Mouse (Mus musculus): ENCODE measurements around the gene Bhmt2.

The Bhmt2 gene

DNA sequence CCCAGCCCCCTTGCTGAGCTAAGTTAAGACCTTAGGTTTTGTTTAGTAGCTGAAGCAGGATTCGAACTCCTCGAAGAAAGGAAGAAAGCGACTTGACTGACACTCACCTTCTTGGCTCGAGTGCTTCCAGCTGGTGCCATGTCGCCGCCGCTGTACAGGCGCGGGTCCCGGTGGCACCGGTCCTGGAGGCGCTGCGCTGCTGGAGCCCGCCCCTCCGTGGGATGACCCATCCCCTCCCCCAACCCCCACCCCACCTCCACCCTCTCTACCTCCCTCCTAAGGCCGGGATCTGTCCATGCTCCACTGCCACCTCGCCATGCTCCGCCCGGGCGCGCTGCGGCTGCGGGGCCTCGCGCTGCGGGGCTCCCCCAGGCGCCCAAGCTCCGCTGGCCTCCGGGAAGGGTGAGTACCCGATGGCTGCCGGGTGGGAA lies at the start of gene Bhmt2, which contains the start of gene Dmgdh:
Gene Bhmt2 (minus strand): TSS at position 172 of the 431 bp plus-strand sequence.
Gene Dmgdh (plus strand): TSS at position 303 of the 431 bp plus-strand sequence.
- DNase-seq = peak; percentile 59

DNA sequence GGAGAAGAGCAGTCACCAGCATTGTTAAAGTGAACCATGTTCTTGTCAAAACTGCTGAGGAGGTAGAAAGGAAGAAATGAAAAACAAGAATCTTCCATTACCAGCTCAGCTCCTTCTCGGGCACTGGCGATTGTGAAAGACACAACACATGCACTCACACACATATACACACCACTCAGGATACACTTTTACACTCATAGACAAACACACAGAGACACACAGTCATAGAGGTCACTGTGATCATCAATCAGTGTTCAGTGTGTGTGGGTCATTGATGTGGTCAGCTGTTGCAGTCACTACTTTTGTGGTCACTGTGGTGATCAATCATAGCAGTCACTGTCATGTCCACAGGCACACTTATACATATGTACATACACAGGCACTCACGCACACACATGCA lies 49.4 kb upstream of the Bhmt2 start:
- no peak for DNase-seq

DNA sequence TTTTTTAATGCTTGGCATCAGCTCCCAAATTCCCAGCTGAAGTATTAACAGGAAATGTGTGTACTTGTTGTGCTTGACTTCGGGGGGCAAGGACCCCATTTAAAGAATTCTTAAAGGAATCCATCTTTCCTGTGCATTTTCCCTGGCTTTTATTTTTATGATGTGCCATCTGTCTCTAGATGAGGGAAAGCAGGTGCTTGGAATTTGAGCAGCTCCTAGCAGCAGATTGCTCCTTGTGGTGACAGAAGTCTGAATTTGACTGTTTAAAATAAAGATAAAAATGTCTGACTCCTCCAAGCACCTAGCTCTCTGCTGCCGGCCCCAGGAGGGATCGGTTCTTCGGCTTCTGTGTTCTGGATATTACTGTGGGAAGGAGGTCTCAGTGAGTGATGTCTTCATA lies 47.8 kb upstream of the Bhmt2 start:
- DNase-seq = no peak

DNA sequence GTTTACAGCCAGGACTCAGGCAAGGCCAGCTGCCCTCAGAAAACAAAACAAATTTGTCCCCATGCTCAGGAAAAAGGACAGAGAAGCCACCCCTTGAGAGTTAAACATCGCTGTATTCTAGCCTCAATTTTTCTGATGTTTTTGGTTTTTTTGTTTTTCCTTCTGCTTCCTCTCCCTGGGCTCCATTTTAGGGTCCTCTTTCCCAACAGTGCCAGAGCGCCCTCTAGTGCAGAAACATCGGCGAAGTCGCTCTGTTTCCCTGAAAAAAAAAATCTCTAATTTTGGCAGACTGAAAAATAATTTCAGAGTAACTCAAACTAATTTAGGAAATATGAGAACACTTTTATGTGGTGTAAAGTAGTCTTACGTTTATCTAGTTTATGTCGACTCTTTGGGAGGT lies 44.8 kb upstream of the Bhmt2 start:
- DNase-seq = peak; percentile 48

DNA sequence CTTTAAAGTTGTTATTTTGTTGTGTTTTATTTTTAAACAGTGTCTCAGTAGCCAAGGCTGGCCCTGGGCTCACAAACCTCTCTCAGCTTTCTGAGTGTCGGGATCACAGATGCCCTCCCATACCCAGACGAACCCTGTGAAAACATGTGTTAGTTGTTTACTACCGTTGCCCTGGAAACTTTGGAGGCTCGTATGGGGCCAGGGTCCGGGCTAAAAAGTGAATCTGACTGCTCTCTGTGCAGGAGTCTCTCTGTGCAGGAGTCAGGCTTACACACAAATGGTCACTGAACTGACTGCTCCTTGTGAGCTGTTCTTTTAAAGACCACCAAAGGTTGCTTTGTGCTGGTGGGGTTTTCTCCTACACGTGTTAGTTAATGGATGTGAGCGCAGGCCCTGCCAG lies 43.0 kb upstream of the Bhmt2 start:
- DNase-seq = no peak

DNA sequence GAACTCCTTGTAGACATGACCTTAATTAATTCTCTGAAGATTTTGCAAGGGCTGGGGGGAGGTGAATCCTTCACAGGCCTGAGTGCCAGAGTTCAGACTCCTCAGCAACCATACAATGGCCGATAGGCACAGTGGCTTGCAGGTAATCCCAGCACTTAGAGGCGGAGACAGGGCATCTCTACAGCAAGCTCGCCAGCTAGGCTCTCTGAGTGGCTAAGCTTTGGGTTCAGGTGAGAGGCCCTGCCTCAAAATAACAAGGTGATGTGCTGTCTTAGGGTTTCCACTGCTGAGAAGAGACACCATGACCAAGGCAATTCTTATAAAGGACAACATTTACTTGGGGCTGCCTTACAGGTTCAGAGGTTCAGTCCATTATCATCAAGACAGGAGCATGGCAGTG lies 39.7 kb upstream of the Bhmt2 start:
- no peak for DNase-seq

DNA sequence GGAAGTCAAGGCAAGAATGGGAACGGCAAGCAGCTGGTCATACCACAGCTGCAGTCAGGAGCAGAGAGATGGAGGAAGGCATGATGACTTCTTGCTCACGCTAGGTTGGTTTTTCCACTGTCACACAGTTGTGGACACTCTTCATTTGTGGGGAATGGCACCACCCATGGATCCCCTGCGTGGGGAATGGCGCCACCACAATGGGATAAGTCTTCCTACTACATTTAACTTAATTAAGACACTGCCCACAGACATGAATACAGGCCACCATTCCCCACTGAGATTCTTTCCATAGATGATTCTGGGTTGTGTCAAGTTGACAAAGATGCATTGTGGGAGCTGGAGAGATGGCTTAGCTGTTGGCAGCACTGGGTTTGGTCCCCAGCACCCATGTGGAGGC lies 38.3 kb upstream of the Bhmt2 start:
- no peak for DNase-seq

DNA sequence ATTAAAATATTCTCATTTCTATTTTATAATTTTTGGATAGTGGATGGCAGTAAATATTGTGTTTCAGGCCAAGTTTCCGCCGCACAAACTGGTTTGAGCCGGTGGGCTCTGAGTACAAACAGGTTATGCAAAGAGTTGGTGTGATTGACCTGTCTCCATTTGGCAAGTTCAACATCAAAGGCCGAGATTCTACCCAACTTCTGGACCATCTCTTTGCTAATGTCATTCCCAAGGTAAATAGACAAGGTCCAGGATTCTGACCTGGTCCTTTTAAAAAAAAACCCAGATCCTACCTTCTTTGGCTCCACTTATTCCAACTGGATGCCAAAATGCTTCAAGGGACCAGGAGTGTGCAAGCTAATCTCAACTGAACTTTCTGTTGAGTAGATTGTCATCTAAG lies 37.1 kb upstream of the Bhmt2 start:
- peak; percentile 34 for DNase-seq

DNA sequence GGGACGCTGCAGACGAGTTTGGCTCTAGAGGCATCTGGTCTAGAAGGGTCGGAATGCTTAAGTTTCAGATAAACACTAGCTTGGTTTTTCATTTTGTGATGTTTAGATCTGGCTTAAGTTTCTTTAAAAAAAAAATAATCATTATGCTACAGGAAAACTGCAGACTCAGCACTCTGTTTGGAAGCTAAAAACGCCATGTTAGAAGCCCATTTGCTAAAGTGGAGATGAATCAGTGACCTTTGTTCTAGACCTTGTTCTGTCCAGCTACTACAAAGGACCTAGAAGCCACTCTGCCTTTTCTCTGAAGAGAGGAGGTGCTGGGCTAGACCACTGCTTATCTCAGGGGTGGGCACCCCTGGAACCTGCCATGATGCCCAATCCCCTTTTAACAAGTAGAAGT lies 36.2 kb upstream of the Bhmt2 start:
- DNase-seq = no peak

DNA sequence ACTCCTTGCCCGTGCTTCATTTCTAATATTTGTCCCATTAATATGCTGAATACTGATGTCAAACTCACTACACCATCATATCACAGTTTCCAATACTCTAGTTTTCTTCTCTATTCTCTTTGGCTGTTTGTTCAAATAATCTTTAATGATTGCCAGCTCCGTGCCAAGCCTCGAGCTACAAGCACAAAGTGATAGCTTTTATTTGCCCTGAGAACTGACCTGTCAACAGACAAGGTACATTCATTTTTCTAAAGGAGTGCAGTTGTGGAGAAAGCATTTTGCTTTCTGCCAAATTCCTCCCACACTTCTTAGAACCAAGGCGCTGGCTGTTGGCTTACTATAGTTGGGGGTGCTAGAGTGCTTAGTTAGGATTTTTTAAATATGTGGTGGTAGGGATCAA lies 33.2 kb upstream of the Bhmt2 start:
- DNase-seq = no peak

DNA sequence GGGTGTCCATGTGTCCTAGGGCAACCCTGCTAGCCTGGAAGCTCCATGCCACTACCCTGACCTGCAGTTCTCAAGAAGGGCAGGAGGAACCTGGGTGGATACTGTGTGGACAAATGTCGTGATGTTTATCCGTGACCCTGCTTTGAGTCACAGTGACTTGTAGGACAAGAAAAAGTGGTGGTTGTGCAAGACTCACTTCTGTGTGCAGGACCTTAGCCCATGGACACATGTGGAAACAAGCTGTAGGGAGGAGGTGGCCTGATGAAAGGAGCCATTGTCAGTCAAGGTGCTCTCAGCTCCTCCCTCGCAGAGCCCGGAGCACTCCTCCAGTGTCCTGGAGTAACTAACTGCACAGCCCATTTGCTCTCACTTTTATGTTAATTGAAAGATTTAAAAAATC lies 31.6 kb upstream of the Bhmt2 start:
- DNase-seq = no peak

DNA sequence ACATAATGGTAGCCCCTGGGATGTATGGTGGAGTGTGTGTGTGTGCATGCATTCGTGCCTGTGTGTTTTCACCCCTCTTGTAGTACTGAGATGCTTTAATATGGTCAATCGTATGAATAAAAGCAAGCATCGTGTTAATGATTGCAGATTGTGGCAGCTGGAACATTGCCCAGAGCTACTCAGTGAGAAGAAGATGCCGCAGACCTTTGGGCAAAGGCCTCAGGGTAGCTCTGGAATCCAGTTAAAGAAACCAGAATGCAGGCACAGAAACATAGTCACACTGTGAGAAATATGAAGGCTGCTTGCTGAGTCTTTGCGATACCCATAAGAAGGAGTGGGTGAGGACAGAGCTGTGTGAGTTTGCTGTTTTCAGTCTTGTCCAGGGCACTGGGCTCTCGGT lies 24.8 kb upstream of the Bhmt2 start:
- peak; percentile 80 for DNase-seq

DNA sequence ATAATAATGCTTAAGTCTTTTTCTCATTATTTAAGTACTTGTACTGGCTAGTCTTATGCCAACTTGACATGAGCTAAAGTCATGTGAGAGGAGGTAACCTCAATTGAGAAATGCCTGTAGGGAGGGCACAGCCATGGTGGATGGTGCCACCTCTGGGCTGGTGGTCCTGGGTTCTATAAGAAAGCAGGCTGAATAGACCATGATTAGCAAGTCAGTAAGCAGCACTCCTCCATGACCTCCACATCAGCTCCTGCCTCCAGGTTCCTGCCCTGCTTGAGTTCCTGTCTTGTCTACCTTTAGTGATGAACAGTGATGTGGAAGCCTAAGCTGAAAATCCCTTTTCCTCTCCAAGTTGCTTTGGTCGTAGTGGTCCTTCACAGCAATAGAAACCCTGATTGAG lies 16.7 kb upstream of the Bhmt2 start:
- no peak for DNase-seq

DNA sequence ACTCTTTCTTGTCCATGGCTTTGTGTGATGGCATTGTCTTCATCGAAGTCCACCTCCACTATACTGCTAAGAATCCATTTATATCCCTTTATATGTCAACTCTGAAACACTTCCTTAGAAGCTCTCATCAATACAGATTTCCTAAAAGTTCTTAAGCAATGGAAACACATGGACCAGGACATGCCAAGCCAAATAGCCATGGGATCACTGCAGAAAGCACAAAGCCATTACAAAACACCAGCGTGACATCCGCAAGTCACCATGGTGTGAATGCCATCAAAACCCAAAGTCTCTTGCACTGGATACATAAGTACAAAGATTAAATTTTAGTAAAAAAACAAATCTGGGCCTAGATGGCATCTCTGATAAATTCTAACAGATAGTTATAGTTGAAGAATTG lies 15.5 kb upstream of the Bhmt2 start:
- DNase-seq = no peak

DNA sequence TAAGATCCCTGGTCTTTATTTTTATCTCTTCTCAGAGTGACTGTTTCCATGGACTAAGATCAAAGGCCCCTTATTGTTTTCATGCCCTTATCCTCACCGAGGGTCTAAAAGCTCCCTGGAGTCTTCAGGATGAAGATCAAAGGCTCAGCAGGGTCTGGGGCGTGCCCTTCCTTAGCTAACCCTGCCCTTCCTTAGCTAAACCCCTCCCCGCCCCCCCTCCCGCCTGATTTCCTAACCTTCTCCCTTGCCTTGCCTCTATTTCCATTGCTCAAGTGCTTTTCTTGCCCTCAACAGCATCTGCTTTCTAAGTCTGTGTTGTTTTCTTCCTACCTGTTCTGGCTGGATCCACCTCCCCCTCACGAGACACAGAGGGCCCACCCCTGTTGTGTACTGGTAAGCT lies 13.2 kb upstream of the Bhmt2 start:
- DNase-seq = no peak

DNA sequence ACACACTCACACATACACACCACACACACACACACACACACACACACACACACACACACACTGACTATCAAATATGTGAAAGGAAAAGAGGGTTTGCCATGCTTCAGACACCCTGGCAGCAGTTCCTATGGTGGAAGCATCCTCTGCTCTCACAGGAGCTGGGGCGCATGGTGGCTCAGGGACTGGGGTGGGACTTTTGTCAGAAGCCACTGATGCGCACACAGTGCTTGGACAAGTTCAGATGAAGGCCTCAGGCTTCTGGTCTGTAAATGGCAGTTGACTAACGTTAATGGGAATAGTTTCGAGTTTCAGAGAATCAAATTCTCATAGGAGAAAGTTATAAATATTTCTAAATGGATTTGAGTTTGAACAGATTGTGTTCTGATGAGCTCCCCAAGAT lies 11.1 kb upstream of the Bhmt2 start:
- DNase-seq = no peak

DNA sequence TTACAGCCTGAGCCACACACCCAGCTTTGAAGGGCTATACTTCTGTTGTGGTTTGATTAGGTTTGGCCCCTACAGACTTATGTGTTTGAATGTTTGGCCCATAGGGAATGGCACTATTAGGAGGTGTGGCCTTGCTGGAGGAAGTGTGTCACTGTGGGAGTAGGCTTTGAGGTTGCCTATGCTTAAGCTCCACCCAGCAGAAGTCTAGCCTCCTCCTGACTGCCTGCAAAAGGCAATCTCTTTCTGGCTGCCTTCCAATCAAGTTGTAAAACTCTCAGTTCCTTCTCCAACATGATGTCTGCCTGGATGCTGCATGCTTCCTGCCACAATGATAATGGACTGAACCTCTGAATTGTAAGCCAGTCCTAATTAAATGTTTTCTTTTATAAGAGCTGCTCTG lies 9.2 kb upstream of the Bhmt2 start:
- DNase-seq = no peak

DNA sequence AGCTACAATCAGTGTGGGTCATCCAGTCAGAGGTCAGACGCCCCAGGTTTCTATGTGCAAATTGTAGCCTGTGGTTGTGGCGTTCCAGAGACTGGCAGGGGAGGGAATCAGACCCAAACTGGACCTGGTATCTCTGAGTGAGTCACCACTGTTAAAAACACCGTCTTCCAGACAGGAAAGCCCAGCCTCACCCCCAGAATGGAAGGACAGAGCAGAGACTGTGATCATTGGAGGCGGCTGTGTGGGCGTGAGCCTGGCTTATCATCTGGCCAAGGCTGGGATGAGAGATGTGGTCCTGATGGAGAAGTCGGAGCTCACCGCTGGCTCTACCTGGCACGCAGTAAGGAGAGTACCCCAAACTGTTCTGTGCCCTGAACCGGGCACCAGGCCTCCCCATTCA lies 2.8 kb upstream of the Bhmt2 start:
- DNase-seq = no peak

DNA sequence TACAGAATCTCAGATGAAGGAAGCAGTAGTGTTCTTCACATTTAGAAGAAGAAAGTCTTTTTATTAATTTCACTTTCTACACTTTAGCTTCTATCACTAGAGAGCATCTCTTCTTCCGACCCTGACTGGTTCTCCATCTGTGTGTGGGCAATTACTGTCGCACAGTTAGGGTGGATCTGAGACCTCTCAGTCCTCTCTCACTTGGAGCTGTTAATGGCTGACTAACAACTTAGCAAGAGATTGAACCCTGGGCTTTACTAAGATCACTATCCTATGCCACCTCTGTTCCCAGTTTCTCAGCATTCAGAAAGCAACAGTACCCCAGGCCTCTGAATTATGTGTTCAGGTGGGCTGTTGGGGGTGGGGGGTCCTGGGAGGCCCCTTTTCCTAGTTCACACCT lies 806 bp downstream of the Bhmt2 start:
- DNase-seq = no peak

DNA sequence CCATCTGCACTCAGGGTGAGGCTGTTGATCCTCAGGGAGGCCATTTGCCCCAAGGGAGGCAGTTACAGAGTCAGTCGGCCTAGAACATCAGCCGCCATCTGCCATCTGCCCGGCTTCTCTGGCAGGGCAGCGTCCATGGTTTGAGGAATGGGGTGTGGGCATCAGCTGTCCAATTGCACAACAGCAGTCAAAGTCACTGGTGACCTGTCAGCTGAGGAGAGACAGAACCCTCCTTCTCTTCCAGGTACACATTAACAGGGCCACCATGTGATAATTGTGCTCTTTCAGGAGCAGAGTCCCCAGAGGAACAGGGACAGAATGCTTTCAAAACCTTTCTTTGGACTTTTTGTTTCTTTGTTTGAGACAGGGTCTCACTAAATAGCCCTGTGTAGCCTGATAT lies 1.7 kb downstream of the Bhmt2 start:
- DNase-seq = peak; percentile 59

DNA sequence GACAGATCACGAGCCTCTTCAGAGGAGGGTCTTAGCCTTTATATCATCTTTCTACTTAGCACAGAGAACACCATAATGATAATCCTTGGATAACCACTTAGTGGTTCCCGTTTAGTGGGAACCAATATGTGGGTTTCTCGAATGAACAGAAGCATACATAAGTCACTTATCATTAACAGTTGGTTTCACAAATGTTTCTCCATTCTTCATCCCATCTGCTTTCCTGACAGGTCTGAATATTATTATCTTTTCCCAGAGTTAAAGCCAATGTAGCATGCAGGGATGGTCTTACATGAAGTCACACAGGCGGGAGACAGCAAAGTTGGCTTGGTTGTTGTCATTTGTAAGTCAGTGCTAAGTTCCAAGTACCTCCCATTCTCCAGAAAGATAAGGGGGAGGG lies 6.5 kb downstream of the Bhmt2 start:
- DNase-seq = no peak

DNA sequence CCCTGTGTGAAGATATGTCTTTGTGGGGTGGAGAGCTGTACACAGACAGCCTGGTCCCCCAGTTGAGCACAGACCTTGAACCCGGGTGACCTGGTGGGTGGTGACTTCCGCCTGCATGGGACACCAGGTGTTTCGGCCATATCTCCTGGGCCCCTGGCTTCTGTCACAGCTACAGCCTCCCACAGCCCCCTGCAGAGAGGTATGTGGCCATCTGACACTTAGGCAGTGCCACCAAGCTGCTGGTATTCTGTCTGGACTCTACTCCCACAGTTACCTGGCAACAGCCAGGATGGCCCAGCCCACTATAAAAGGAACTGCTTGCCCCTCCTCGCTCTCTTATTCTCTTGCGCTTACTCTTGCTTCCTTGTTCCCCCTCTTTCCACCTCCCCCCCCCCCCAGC lies 16.2 kb downstream of the Bhmt2 start:
- no peak for DNase-seq

DNA sequence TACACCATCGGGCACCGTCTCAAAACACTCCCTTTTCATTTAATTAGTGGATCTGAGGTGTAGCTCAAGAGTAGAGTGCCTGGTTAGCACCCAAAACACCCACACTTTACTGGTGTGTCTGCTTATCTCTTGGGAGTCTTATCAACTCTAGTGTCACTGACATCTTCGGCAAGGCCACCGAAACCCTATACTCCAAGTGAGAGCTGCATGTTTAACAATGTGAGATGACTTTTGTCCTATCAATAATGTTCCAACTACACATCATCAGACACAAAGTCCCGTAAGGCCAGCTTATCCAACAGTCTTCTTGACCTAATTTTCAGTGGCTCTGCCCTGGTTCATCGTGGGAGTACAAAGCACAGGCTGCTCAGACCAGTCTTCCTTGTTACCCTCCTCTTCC lies 20.7 kb downstream of the Bhmt2 start:
- DNase-seq = no peak

DNA sequence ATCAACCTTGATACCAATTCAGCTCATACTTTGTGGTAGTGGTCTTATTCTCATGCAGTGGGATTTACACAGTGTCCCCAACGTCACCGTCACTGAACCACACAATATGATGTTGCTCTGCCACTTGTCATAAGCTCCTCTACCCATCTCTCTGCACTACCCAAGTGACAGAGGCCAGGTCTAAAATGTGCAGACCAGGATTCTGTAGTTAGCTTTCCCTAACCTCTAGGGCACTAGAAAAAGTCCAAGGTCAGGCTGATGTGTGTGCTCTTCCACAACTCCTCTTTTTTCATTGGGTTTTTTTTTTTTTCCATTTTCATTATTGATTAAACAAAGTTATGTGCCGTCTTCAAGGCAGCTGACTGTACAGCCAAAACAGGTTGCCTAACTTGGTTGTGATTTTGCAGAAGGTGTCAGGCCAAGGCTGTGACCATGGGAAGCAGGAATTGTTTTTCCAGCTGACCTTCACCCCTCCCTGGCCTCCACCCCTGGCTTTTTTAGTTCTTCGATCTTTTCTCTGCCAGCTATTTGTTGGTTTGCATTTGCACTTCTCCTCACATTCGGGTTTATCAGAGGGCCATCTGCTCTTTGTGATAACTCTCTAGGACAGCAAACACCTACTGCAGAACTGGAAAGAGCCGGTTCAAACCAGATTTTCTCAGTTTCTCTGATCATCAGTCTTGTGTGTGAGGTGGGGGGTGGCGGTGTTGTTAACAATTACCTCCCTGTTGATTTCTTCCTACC lies 25.5 kb downstream of the Bhmt2 start:
- DNase-seq = peak; percentile 61

DNA sequence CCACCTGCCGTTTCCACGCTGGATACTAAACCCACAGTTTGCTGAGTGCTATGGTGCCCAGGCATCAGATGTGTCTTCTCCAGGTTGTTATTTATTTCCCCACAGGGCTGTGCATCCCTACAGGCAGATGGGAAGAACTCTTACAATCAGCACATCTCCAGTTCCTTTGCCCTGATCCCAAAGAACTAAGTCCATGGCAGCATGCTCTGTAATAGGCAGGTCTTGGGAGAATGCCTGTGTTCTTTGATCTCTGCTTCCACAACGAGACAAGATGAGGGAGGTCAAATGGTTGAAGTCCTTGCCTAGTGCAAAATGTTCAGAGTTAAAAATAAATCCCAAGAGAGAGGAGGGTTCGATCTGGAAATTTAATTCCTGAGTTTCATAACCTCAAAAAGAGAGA lies 34.5 kb downstream of the Bhmt2 start:
- peak; percentile 42 for DNase-seq
